Mouse (Mus musculus) erythroblast, embryonic 14.5 days (primary cell): ENCODE results near the gene S100a3.

Source experiments
- GATA1 ChIP-seq: IDR thresholded peaks from 2 replicates; pipeline ENCODE4 v1.6.1; 2012; ENCODE audit warnings: low read length, inconsistent platforms, mixed read lengths
- TAL1 ChIP-seq: IDR thresholded peaks from 3 replicates; pipeline ENCODE4 v1.6.1; 2012; ENCODE audit warnings: low read length, inconsistent platforms, mixed read lengths

DNA sequence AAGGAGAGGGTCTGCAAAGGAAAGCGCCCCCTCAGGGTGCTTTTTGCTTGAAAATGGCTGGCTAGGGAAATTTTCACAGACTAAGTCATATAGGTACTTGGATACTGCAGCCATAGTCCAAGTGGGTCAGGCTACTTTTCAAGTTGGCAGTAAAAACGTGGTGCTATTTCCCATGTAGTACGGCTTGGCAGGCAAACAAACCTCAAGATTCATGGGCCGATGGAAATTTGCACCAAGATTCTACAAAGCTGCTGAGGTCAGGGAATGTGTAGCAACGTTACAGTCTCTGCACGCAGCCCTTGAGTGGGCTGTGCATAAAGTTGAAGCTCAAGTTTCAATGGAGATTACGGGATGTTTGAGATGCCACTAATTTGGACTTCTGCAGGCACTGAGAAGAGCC is 19.1 kb downstream of the S100a3 start:
- TF ChIP-seq GATA1 (no peak), TAL1 (no peak)
